In genomic region chr10:81544296-81545160, GRCm38 (mm10) we compare ENCODE assay signal across 8 mouse cellular contexts. TPM values are rescaled to one million over a fixed set of nuclear protein-coding genes. Genes with fewer than 3 reads are reported as not detected.
DNase-seq lines count a peak whose midpoint lies in the region; ATAC-seq and TF ChIP-seq lines count a peak whose summit lies in the region.

No protein-coding gene starts in this region.

- H3K27ac ChIP-seq in kidney, embryonic 14.5 days (ENCODE audit: low read depth, low read length), result peak overlapping the region; percentile 55; the same call in 1 of the 2 replicates
- peak overlapping the region; percentile 87 for H3K27ac ChIP-seq in forebrain, postnatal 0 days (ENCODE audit: low read depth, low read length)
- H3K27ac ChIP-seq in liver, embryonic 16.5 days (ENCODE audit: low read length), result peak overlapping the region; percentile 96

- TF ChIP-seq CTCF in forebrain, postnatal 0 days (IDR thresholded peaks at IDR 0.05; ENCODE audit: low read depth), result peak; percentile 1; the same call in 1 of the 2 replicates

- H3K9ac ChIP-seq in kidney, embryonic 14.5 days (ENCODE audit: low read depth, low read length), result peak overlapping the region; percentile 94
- peak overlapping the region; percentile 93 for H3K9ac ChIP-seq in forebrain, postnatal 0 days
- H3K9ac ChIP-seq in liver, embryonic 16.5 days (ENCODE audit: low read depth, low read length), result peak overlapping the region; percentile 93

- H3K4me1 ChIP-seq in kidney, embryonic 14.5 days (ENCODE audit: control insufficient read depth, insufficient read depth, low read length), result peaks cover 28% of the 10 kb centered on the region
- peaks cover 17% of the 10 kb centered on the region for H3K4me1 ChIP-seq in forebrain, postnatal 0 days (ENCODE audit: insufficient read depth)
- peaks cover 56% of the 10 kb centered on the region for H3K4me1 ChIP-seq in liver, embryonic 16.5 days (ENCODE audit: control insufficient read depth, low read depth, low read length)

- H3K9me3 ChIP-seq in kidney, embryonic 14.5 days (ENCODE audit: control insufficient read depth, low read length), result no peaks in the 10 kb centered on the region
- no peaks in the 10 kb centered on the region for H3K9me3 ChIP-seq in forebrain, postnatal 0 days (ENCODE audit: low read length)
- H3K9me3 ChIP-seq in liver, embryonic 16.5 days (replicated peaks; ENCODE audit: control insufficient read depth, low read length), result no peaks in the 10 kb centered on the region

- peak overlapping the region; percentile 98 for H3K4me3 ChIP-seq in kidney, embryonic 14.5 days (ENCODE audit: low read length)
- H3K4me3 ChIP-seq in forebrain, postnatal 0 days (ENCODE audit: low read depth, low read length), result peak overlapping the region; percentile 81
- peak overlapping the region; percentile 92 for H3K4me3 ChIP-seq in liver, embryonic 16.5 days (ENCODE audit: low read depth, low read length)

- DNase-seq in kidney, postnatal 25 days, result no peak
- peak; percentile 56 for DNase-seq in R1 (ENCODE audit: low read depth, low spot score)
- no peak for DNase-seq in forebrain, postnatal 0 days
- no peak for DNase-seq in adrenal gland, postnatal 36 days
- DNase-seq in testis, postnatal 10 days (ENCODE audit: low spot score), result no peak
- DNase-seq in ovary, adult 18-20 months (ENCODE audit: low spot score), result no peak

- ATAC-seq in kidney, embryonic 14.5 days (ENCODE audit: low FRiP score, low TSS enrichment), result peak; percentile 6; the same call in 1 of the 2 replicates
- no peak for ATAC-seq in forebrain, postnatal 0 days
- ATAC-seq in liver, embryonic 16.5 days (ENCODE audit: low read depth), result no peak; the same call in 1 of the 2 replicates

- under 1% methylated on average over 91 of the region's 93 CpGs for WGBS in kidney, embryonic 14.5 days
- 6% methylated on average over 79 of the region's 93 CpGs for WGBS in forebrain, postnatal 0 days
- under 1% methylated on average over 92 of the region's 93 CpGs for WGBS in liver, embryonic 16.5 days (ENCODE audit: insufficient replicate concordance)

- H3K36me3 ChIP-seq in kidney, embryonic 14.5 days (ENCODE audit: control insufficient read depth, insufficient read depth, low read length), result no peaks in the 10 kb centered on the region; the same call in 1 of the 2 replicates
- no peaks in the 10 kb centered on the region for H3K36me3 ChIP-seq in forebrain, postnatal 0 days (ENCODE audit: insufficient read depth)
- no peaks in the 10 kb centered on the region for H3K36me3 ChIP-seq in liver, embryonic 16.5 days (ENCODE audit: control insufficient read depth, insufficient read depth)

- peak overlapping the region; percentile 86 for H3K4me2 ChIP-seq in kidney, embryonic 14.5 days (replicated peaks; ENCODE audit: low read depth, low read length)
- peak overlapping the region; percentile 89 for H3K4me2 ChIP-seq in forebrain, postnatal 0 days (ENCODE audit: low read depth)
- peak overlapping the region; percentile 99 for H3K4me2 ChIP-seq in liver, embryonic 16.5 days (ENCODE audit: low read depth, low read length)

- H3K27me3 ChIP-seq in kidney, embryonic 14.5 days (ENCODE audit: control insufficient read depth, insufficient read depth, low read length), result no peaks in the 10 kb centered on the region
- no peaks in the 10 kb centered on the region for H3K27me3 ChIP-seq in forebrain, postnatal 0 days (ENCODE audit: insufficient read depth, low read length)
- H3K27me3 ChIP-seq in liver, embryonic 16.5 days (ENCODE audit: control insufficient read depth, insufficient read depth, low read depth, low read length), result no peaks in the 10 kb centered on the region

RNA-seq across cellular contexts. Expression of gene Gna11, which starts 0.5 kb away (rescaled TPM):
- polyA plus RNA-seq in kidney, embryonic 14.5 days (2014; fragmentation: Nextera tagmentation; extraction: Ambion mirVana), result 77.7 and 89.2 TPM in 2 replicates
- 110 and 114 TPM in 2 replicates for total RNA-seq in forebrain, postnatal 0 days (2014; rRNA removed)
- polyA plus RNA-seq in forebrain, postnatal 0 days (2015; fragmentation: Nextera tagmentation; extraction: Ambion mirVana), result 126 and 133 TPM in 2 replicates
- polyA plus RNA-seq in liver, embryonic 16.5 days (2015; fragmentation: Nextera tagmentation; extraction: Ambion mirVana), result 20.0 and 24.3 TPM in 2 replicates
- 10 to 100 TPM; 79.2 to 84.2 TPM for total RNA-seq in adrenal gland, postnatal 36 days (2021)

RNA-seq across cellular contexts. Expression of gene Aes, which starts 14.8 kb away (rescaled TPM):
- 408 and 609 TPM in 2 replicates for polyA plus RNA-seq in kidney, embryonic 14.5 days (2014; fragmentation: Nextera tagmentation; extraction: Ambion mirVana)
- total RNA-seq in forebrain, postnatal 0 days (2014; rRNA removed), result 450 and 455 TPM in 2 replicates
- polyA plus RNA-seq in forebrain, postnatal 0 days (2015; fragmentation: Nextera tagmentation; extraction: Ambion mirVana), result 752 and 802 TPM in 2 replicates
- polyA plus RNA-seq in liver, embryonic 16.5 days (2015; fragmentation: Nextera tagmentation; extraction: Ambion mirVana), result 131 and 141 TPM in 2 replicates
- 1,000 to 10,000 TPM in 1 of 2 experiments, 100 to 1,000 TPM in 1; 897 to 1,114 TPM for total RNA-seq in adrenal gland, postnatal 36 days (2021)

RNA-seq across cellular contexts. Expression of gene Gna15, which starts 20.5 kb away (rescaled TPM):
- polyA plus RNA-seq in kidney, embryonic 14.5 days (2014; fragmentation: Nextera tagmentation; extraction: Ambion mirVana), result 0.23 and 0.60 TPM in 2 replicates
- total RNA-seq in forebrain, postnatal 0 days (2014; rRNA removed), result 1.3 and 1.5 TPM in 2 replicates
- 1.3 and 1.6 TPM in 2 replicates for polyA plus RNA-seq in forebrain, postnatal 0 days (2015; fragmentation: Nextera tagmentation; extraction: Ambion mirVana)
- 4.3 and 4.4 TPM in 2 replicates for polyA plus RNA-seq in liver, embryonic 16.5 days (2015; fragmentation: Nextera tagmentation; extraction: Ambion mirVana)
- 1 to 10 TPM; 1.0 to 1.3 TPM for total RNA-seq in adrenal gland, postnatal 36 days (2021)

RNA-seq across cellular contexts. Expression of gene Tle2, which starts 29.8 kb away (rescaled TPM):
- polyA plus RNA-seq in kidney, embryonic 14.5 days (2014; fragmentation: Nextera tagmentation; extraction: Ambion mirVana), result 29.3 and 30.4 TPM in 2 replicates
- total RNA-seq in forebrain, postnatal 0 days (2014; rRNA removed), result 20.5 and 25.6 TPM in 2 replicates
- polyA plus RNA-seq in forebrain, postnatal 0 days (2015; fragmentation: Nextera tagmentation; extraction: Ambion mirVana), result 21.0 and 30.5 TPM in 2 replicates
- polyA plus RNA-seq in liver, embryonic 16.5 days (2015; fragmentation: Nextera tagmentation; extraction: Ambion mirVana), result 1.8 and 2.7 TPM in 2 replicates
- total RNA-seq in adrenal gland, postnatal 36 days (2021), result 10 to 100 TPM; 30.1 to 65.0 TPM

RNA-seq across cellular contexts. Expression of gene S1pr4, which starts 44.6 kb away (rescaled TPM):
- 0.41 and 0.54 TPM in 2 replicates for polyA plus RNA-seq in kidney, embryonic 14.5 days (2014; fragmentation: Nextera tagmentation; extraction: Ambion mirVana)
- total RNA-seq in forebrain, postnatal 0 days (2014; rRNA removed), result 0.38 TPM in 1 of 2 replicates, not detected in the other
- 0.31 and 0.39 TPM in 2 replicates for polyA plus RNA-seq in forebrain, postnatal 0 days (2015; fragmentation: Nextera tagmentation; extraction: Ambion mirVana)
- polyA plus RNA-seq in liver, embryonic 16.5 days (2015; fragmentation: Nextera tagmentation; extraction: Ambion mirVana), result 4.8 and 5.3 TPM in 2 replicates
- total RNA-seq in adrenal gland, postnatal 36 days (2021), result 1 to 10 TPM; 1.1 to 1.2 TPM
